Mouse (Mus musculus) ES-E14 (cell line): ENCODE results near the gene Gm7168. TPM values are rescaled to one million over a fixed set of nuclear protein-coding genes. Genes with fewer than 3 reads are reported as not detected.
"Not testable (repeated sequence)": the region's sequence is repeated elsewhere in the genome, so short reads cannot be mapped to it uniquely, and the experiment has no call there.

Source experiments
- DNase-seq: peaks from one replicate; pipeline ENCODE4 v3.0.0-alpha.2; 2013; ENCODE audit warnings: low read depth, low spot score
- H3K27ac ChIP-seq: 2 replicates; pipeline ENCODE4 v1.5.1; 2012; ENCODE audit warnings: low read depth, mild to moderate bottlenecking, low read length, moderate library complexity, mixed read lengths; ENCODE audit not compliant: poor library complexity, insufficient read depth, severe bottlenecking
- H3K36me3 ChIP-seq: 2 replicates; pipeline ENCODE4 v1.6.1; 2012; ENCODE audit warnings: mild to moderate bottlenecking, low read length, moderate library complexity, mixed read lengths; ENCODE audit not compliant: control insufficient read depth, poor library complexity, insufficient read depth, severe bottlenecking
- H3K4me1 ChIP-seq, 2 experiments: fragments of 150-350 bp in 1 of 2; sonication (generic) in 1 of 2; 2 replicates each; pipeline ENCODE4 v1.6.1; 2012; ENCODE audit warnings: low read length in 2 of 2, mild to moderate bottlenecking in 1 of 2, mixed read lengths in 1 of 2; ENCODE audit not compliant: control insufficient read depth in 2 of 2, insufficient read depth in 2 of 2, poor library complexity in 1 of 2
- H3K4me3 ChIP-seq, 2 experiments: fragments of 150-350 bp in 1 of 2; sonication (generic) in 1 of 2; 2 replicates each; pipeline ENCODE4 v1.5.1; 2012; ENCODE audit warnings: low read length in 2 of 2, low read depth in 1 of 2, mild to moderate bottlenecking in 1 of 2, mixed read lengths in 1 of 2; ENCODE audit not compliant: insufficient read depth in 1 of 2, poor library complexity in 1 of 2, severe bottlenecking in 1 of 2
- H3K9ac ChIP-seq: 2 replicates; pipeline ENCODE4 v1.6.1; 2012; ENCODE audit warnings: low read depth, mild to moderate bottlenecking, low read length, mixed read lengths; ENCODE audit not compliant: poor library complexity, insufficient read depth, severe bottlenecking
- H3K9me3 ChIP-seq: fragments of 150-350 bp; sonication (generic); 2 replicates; pipeline ENCODE4 v1.6.1; 2012; ENCODE audit warnings: low read depth, mild to moderate bottlenecking, low read length; ENCODE audit not compliant: control insufficient read depth, insufficient read depth
- CHD2 ChIP-seq: IDR thresholded peaks from 2 replicates; pipeline ENCODE4 v1.6.1; 2014; ENCODE audit warnings: mild to moderate bottlenecking, low read depth, low read length, inconsistent platforms
- HCFC1 ChIP-seq: IDR thresholded peaks from 2 replicates; pipeline ENCODE4 v1.6.1; 2012; ENCODE audit warnings: low read length, inconsistent platforms, borderline replicate concordance; ENCODE audit not compliant: insufficient read depth
- MAFK ChIP-seq: IDR thresholded peaks from 2 replicates; pipeline ENCODE4 v1.6.1; 2014; ENCODE audit warnings: mild to moderate bottlenecking, low read depth, low read length, inconsistent platforms; ENCODE audit not compliant: insufficient read depth
- ZC3H11A ChIP-seq: IDR thresholded peaks from 2 replicates; pipeline ENCODE4 v1.6.1; 2012; ENCODE audit warnings: low read depth, mild to moderate bottlenecking, inconsistent platforms, low read length, borderline replicate concordance
- ZNF384 ChIP-seq: IDR thresholded peaks from 2 replicates; pipeline ENCODE4 v1.6.1; 2012; ENCODE audit warnings: low read depth, low read length, inconsistent platforms
- in situ Hi-C, 2 experiments: fragments of 600-800 bp; cut with MboI; formaldehyde crosslinking; loops; one replicate each; pipeline ENCODE4 v1.15.1; 2025; ENCODE audit warnings: low sequenced_read_pairs in 2 of 2, inconsistent platforms in 1 of 2; ENCODE audit not compliant: unreplicated experiment in 2 of 2
- total RNA-seq: library from RNA; depleted of rRNA; stranded (reverse); fragments of 300-350 nt; gene quantifications from 2 replicates; pipeline ENCODE4 v1.2.3, GENCODE M21; 2012

The Gm7168 gene
- total RNA-seq, 1 experiment: 0.13 TPM

- no peak for DNase-seq
- no peaks in the 10 kb centered on the region for H3K4me1 ChIP-seq
- in situ Hi-C loops: no loop called here
- TF ChIP-seq HCFC1: no peak
- TF ChIP-seq ZNF384: no peak
- no peak for TF ChIP-seq ZC3H11A
- no peak for TF ChIP-seq MAFK
- TF ChIP-seq CHD2: no peak
- H3K36me3 ChIP-seq: no peaks in the 10 kb centered on the region
- no peaks in the 10 kb centered on the region for H3K9me3 ChIP-seq
- no peak overlapping the region for H3K9ac ChIP-seq
- H3K4me3 ChIP-seq: no peak overlapping the region
- H3K27ac ChIP-seq: no peak overlapping the region
Measured at GRCm38 (mm10) chr17:13938652-13939051, 9.5 kb upstream of the Gm7168 start.

- H3K36me3 ChIP-seq, H3K4me1 ChIP-seq, H3K9ac ChIP-seq, DNase-seq, H3K9me3 ChIP-seq, in situ Hi-C loops, H3K27ac ChIP-seq, H3K4me3 ChIP-seq: not testable (repeated sequence)
Measured at GRCm38 (mm10) chr17:13939231-13939630, 8.9 kb upstream of the Gm7168 start.

GRCm38 (mm10) chr17:13940487-13940886 is 7.7 kb upstream of the Gm7168 start:
- H3K27ac ChIP-seq: no peak overlapping the region
- DNase-seq: no peak
- in situ Hi-C loops: no loop called here
- H3K4me3 ChIP-seq: no peak overlapping the region
- H3K36me3 ChIP-seq: no peaks in the 10 kb centered on the region
- H3K9me3 ChIP-seq: no peaks in the 10 kb centered on the region
- no peak overlapping the region for H3K9ac ChIP-seq
- TF ChIP-seq ZNF384 (no peak), CHD2 (no peak), HCFC1 (no peak), MAFK (no peak), ZC3H11A (no peak)
- no peaks in the 10 kb centered on the region for H3K4me1 ChIP-seq

- in situ Hi-C loops, H3K9ac ChIP-seq, H3K4me3 ChIP-seq, H3K9me3 ChIP-seq, H3K4me1 ChIP-seq, H3K27ac ChIP-seq, H3K36me3 ChIP-seq, DNase-seq: not testable (repeated sequence)
Measured at GRCm38 (mm10) chr17:13951570-13951969, 3.4 kb downstream of the Gm7168 start.

GRCm38 (mm10) chr17:13958129-13958528 is 10.0 kb downstream of the Gm7168 start:
- H3K4me1 ChIP-seq, H3K4me3 ChIP-seq, H3K9me3 ChIP-seq, DNase-seq, H3K36me3 ChIP-seq, in situ Hi-C loops, H3K9ac ChIP-seq, H3K27ac ChIP-seq: not testable (repeated sequence)

GRCm38 (mm10) chr17:13962245-13962644 is 14.1 kb downstream of the Gm7168 start:
- in situ Hi-C loops, H3K4me3 ChIP-seq, H3K27ac ChIP-seq, DNase-seq, H3K36me3 ChIP-seq, H3K9ac ChIP-seq, H3K4me1 ChIP-seq, H3K9me3 ChIP-seq: not testable (repeated sequence)

- H3K27ac ChIP-seq, H3K36me3 ChIP-seq, H3K4me1 ChIP-seq, in situ Hi-C loops, H3K9ac ChIP-seq, H3K9me3 ChIP-seq, DNase-seq, H3K4me3 ChIP-seq: not testable (repeated sequence)
Measured at GRCm38 (mm10) chr17:13965048-13965447, 16.9 kb downstream of the Gm7168 start.

- H3K9me3 ChIP-seq, H3K4me1 ChIP-seq, DNase-seq, H3K36me3 ChIP-seq, H3K9ac ChIP-seq, H3K27ac ChIP-seq, in situ Hi-C loops, H3K4me3 ChIP-seq: not testable (repeated sequence)
Measured at GRCm38 (mm10) chr17:13969917-13970316, 21.7 kb downstream of the Gm7168 start.
